Mouse (Mus musculus): ENCODE results near the gene Tmem101.
"Not testable (repeated sequence)": the region's sequence is repeated elsewhere in the genome, so short reads cannot be mapped to it uniquely, and the experiment has no call there.

Tmem101 gene

GRCm38 (mm10) chr11:102156039-102156785 lies at the start of gene Tmem101:
TSS of gene Tmem101 (minus strand) at chr11:102156404.
- DNase-seq: peak; percentile 91 to 94

GRCm38 (mm10) chr11:102201408-102201821 lies 45.2 kb upstream of the Tmem101 start:
- DNase-seq: peak in 1 of 2 experiments; percentile 34

GRCm38 (mm10) chr11:102199856-102200255 lies 43.7 kb upstream of the Tmem101 start:
- DNase-seq: no peak

GRCm38 (mm10) chr11:102198245-102198644 lies 42.0 kb upstream of the Tmem101 start:
- no peak for DNase-seq

GRCm38 (mm10) chr11:102196018-102196797 lies 40.0 kb upstream of the Tmem101 start:
- no peak for DNase-seq

DNA sequence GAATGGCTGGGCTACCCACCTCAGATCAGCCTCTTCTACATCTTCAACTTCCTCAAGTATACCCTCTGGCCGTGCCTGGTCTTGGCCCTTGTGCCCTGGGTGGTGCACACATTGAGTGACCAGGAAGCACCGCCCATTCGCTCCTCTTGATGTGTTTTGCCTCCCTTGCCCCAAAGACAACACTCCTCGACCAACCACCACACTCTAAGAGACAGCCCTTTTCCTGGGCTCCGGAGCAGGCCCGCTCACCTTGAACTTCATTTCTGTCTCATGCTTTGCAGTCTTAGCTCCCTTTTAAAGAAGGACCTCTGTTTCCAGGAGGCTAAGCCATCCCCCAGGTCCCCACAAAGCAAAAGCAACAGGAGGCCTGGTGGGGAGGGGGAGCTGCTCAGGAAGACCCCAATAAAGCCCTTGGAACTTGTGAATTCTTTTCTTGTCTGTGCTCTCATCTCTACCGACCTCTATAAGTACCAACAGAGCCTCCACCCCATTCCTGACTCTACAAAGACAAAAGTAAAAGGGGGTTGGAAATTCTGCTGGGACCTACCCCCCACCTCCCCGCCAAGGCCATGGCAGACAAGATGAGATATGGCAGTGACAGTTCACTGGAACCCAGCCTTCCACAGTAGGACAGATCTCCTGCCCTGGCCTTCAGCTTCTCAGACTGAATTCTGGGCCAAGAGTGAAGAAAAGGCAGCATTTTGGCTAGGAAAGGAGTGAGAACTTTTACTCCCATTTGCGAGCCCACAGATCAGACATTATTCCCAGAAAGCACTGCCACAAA lies 37.6 kb upstream of the Tmem101 start:
- no peak for DNase-seq

GRCm38 (mm10) chr11:102190848-102191247 lies 34.6 kb upstream of the Tmem101 start:
- DNase-seq: no peak

GRCm38 (mm10) chr11:102189461-102190436 lies 33.5 kb upstream of the Tmem101 start, which contains the start of gene G6pc3:
TSS of gene G6pc3 (plus strand) at chr11:102189620.
- peak; percentile 91 to 92 for DNase-seq

DNA sequence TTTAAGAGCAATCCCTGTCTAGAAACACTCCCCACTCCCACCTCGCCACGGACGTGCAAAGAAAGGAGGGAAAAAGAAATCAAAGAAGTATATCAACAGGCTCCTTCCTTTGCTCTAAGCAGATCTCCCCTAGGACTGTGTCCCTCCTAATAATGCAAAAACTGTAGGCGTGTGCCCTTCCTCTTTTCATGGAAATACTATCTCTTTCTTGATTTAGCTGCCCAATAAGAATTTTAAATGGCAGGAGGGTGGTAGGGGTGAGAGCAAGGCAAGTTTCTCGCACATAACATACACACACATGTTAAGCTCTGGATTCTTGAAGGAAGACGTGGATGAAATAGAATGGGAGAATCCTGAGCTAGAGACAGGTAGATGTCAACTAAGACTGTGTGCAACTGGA lies 32.8 kb upstream of the Tmem101 start:
- no peak for DNase-seq

- DNase-seq: no peak
Measured at GRCm38 (mm10) chr11:102186235-102186634, 30.0 kb upstream of the Tmem101 start.

- DNase-seq: no peak
Measured at GRCm38 (mm10) chr11:102185677-102186076, 29.5 kb upstream of the Tmem101 start.

- peak; percentile 99 for DNase-seq
Measured at GRCm38 (mm10) chr11:102184646-102185495, 28.7 kb upstream of the Tmem101 start, which contains the start of gene Lsm12. TSS of gene Lsm12 (minus strand) at chr11:102185296.

- DNase-seq: no peak
Measured at GRCm38 (mm10) chr11:102184253-102184645, 28.0 kb upstream of the Tmem101 start.

- no peak for DNase-seq
Measured at GRCm38 (mm10) chr11:102179836-102180235, 23.6 kb upstream of the Tmem101 start.

GRCm38 (mm10) chr11:102168689-102169088 lies 12.5 kb upstream of the Tmem101 start:
- no peak for DNase-seq

DNA sequence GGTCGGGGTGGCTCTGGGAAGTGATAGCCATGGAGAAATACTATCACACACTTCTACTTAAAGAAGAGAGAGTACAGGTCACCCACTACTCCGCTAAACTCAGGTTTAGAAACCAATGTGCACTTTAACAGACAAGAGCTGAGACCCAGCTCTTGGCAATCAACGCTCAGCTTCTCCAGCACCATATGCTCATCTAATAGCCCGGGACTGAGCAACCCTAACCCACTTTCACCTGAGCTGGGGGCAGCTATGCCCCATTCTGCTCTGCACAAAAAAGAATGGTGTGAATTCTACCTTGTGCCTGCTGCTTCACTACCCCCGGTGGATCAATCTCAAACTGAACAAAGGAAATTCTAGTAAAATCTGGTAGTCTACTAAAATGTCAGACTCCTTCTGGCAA lies 11.3 kb upstream of the Tmem101 start:
- DNase-seq: no peak

DNA sequence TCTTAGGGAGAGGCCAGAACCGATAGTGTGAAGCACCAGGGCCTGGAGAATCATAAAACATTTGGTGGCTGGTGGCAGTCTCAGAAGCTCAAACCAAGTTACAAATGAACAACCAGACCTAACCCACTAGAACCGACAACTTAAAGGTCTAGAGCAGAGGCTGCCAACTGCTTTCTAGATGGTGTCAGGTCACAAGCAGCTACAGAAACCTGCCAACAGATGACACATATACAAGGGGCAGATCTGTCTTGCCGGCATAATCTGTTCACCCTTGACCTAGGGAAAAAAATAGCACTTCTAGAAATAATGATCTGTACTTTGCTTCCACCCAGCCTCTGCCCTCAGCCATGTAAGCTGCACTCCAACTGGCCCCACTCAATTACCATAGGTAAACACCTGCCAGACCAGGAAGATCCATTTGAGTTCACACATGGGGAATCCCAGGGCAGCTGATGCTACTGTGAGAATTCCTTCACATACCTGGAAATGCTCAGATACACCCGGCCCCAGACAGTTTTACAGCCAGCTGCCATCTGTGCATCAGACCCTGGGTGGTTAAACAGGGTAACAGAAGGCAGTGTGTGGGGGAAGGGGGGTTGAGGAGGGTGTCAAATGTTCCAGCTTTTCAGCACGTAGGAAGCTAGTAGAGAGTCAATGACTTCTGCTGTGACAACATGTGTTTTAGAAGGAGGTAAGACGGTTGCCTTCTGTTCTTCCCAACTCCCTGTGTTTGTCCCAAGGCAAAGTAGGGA lies 9.9 kb upstream of the Tmem101 start:
- DNase-seq: peak; percentile 82 to 83

GRCm38 (mm10) chr11:102159781-102160180 lies 3.6 kb upstream of the Tmem101 start:
- peak; percentile 84 to 90 for DNase-seq

- DNase-seq: not testable (repeated sequence)
Measured at GRCm38 (mm10) chr11:102158024-102158423, 1.8 kb upstream of the Tmem101 start.

GRCm38 (mm10) chr11:102156786-102157089 lies 534 bp upstream of the Tmem101 start:
- no peak for DNase-seq
